Comparison of ENCODE assay signal across 19 mouse cellular contexts in the genomic region with DNA sequence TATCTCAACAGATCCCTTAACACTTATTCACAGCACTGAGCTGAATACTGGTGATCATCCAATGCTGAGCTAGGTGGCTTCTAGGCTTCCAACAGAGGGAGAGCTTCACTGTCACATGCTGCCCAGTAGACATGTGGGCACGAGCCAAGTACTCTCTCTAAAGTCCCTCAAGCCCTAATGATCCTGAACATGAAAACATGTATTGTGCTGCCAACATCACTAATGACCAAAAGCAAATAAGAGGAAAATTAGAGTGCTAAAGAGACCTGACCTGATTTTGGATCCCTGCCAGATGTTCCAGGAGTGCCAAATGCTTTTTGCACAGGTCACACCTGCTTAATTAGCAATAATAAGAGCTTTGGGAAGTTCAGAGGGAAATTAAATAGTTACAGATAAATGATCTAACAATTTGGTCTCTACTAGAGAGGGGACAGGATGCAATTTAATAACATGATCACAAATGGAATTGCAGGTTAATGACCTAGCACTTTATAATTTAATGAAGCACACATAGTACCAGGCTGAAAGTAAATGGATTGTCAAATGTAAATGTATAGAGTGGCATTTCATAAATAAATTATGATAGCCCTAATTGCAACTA.
A peak's percentile ranks its signal among the peaks of the same experiment; 100 is the strongest.
DNase-seq lines count a peak whose midpoint lies in the region; ATAC-seq and TF ChIP-seq lines count a peak whose summit lies in the region.
"Had no signal": no experiment of that assay in that cellular context is flagged by ENCODE, and none has a peak within 500 bp of the region (broad histone marks: within the 10 kb centered on the region; RNA-seq: fewer than 3 reads in every experiment).

No protein-coding gene starts in this region.

- no peak overlapping the region for H3K9ac ChIP-seq in forebrain, embryonic 12.5 days
- no peak overlapping the region for H3K9ac ChIP-seq in limb, embryonic 13.5 days
- H3K9ac ChIP-seq: heart, embryonic 15.5 days; hindbrain, embryonic 15.5 days; midbrain, embryonic 15.5 days had no signal

- H3K4me3 ChIP-seq in kidney, adult 2 months (ENCODE audit: insufficient read depth, low read depth, low read length): no peak overlapping the region
- no peak overlapping the region for H3K4me3 ChIP-seq in forebrain, embryonic 12.5 days (replicated peaks)
- no peak overlapping the region for H3K4me3 ChIP-seq in limb, embryonic 13.5 days
- H3K4me3 ChIP-seq: heart, embryonic 15.5 days; hindbrain, embryonic 15.5 days; left cerebral cortex, adult 2 months; midbrain, embryonic 15.5 days had no signal

- no peak for TF ChIP-seq CTCF in kidney, adult 2 months (conservative IDR thresholded peaks at IDR 0.05; ENCODE audit: insufficient read depth, insufficient read length, low read depth, low read length)

- ATAC-seq in forebrain, embryonic 12.5 days (ENCODE audit: low FRiP score): peak; percentile 70; the same call in 1 of the 2 replicates
- ATAC-seq in limb, embryonic 13.5 days (ENCODE audit: low FRiP score, low read depth): peak; percentile 28; the same call in 1 of the 2 replicates
- ATAC-seq: midbrain, embryonic 15.5 days had no signal

- no peaks in the 10 kb centered on the region for H3K4me1 ChIP-seq in kidney, adult 2 months (ENCODE audit: control insufficient read depth, insufficient read depth, low read length)
- H3K4me1 ChIP-seq in forebrain, embryonic 12.5 days: no peaks in the 10 kb centered on the region
- H3K4me1 ChIP-seq in limb, embryonic 13.5 days: 0 out of 2 replicates have a peak, but pooled peaks cover 4% of the 10 kb centered on the region
- H3K4me1 ChIP-seq: heart, embryonic 15.5 days; hindbrain, embryonic 15.5 days; midbrain, embryonic 15.5 days had no signal

- no peaks in the 10 kb centered on the region for H3K9me3 ChIP-seq in forebrain, embryonic 12.5 days
- peaks cover 6% of the 10 kb centered on the region; the same call in 1 of the 2 replicates for H3K9me3 ChIP-seq in limb, embryonic 13.5 days
- H3K9me3 ChIP-seq: heart, embryonic 15.5 days; hindbrain, embryonic 15.5 days; midbrain, embryonic 15.5 days had no signal

- H3K27me3 ChIP-seq in kidney, adult 2 months (replicated peaks; ENCODE audit: control insufficient read depth, insufficient read depth, low read length): no peaks in the 10 kb centered on the region
- 0 out of 2 replicates have a peak, but pooled peaks cover 5% of the 10 kb centered on the region for H3K27me3 ChIP-seq in forebrain, embryonic 12.5 days
- H3K27me3 ChIP-seq in limb, embryonic 13.5 days: no peaks in the 10 kb centered on the region
- H3K27me3 ChIP-seq: heart, embryonic 15.5 days; hindbrain, embryonic 15.5 days; midbrain, embryonic 15.5 days had no signal

- whole genome bisulfite sequencing in kidney, adult 2 months: 30% methylated on average over 1 of the region's 1 CpGs
- WGBS in forebrain, embryonic 12.5 days: 23% methylated on average over 1 of the region's 1 CpGs
- WGBS in limb, embryonic 13.5 days: 27% methylated on average over 1 of the region's 1 CpGs

- no peak overlapping the region for H3K4me2 ChIP-seq in forebrain, embryonic 12.5 days
- no peak overlapping the region for H3K4me2 ChIP-seq in limb, embryonic 13.5 days (replicated peaks)
- H3K4me2 ChIP-seq: heart, embryonic 15.5 days; hindbrain, embryonic 15.5 days; midbrain, embryonic 15.5 days had no signal

- TF ChIP-seq POLR2A in kidney, adult 2 months (IDR thresholded peaks at IDR 0.05; ENCODE audit: low read depth, low read length): no peak

- H3K36me3 ChIP-seq in kidney, adult 2 months (ENCODE audit: control insufficient read depth, insufficient read depth, low read length): no peaks in the 10 kb centered on the region
- H3K36me3 ChIP-seq in forebrain, embryonic 12.5 days (replicated peaks): no peaks in the 10 kb centered on the region
- no peaks in the 10 kb centered on the region for H3K36me3 ChIP-seq in limb, embryonic 13.5 days
- H3K36me3 ChIP-seq: heart, embryonic 15.5 days; hindbrain, embryonic 15.5 days; midbrain, embryonic 15.5 days had no signal

- DNase-seq in kidney, adult 2 months: peak; percentile 3
- no peak for DNase-seq in kidney, postnatal 4 days
- DNase-seq in MN1 (ENCODE audit: low spot score): peak; percentile 6
- no peak for DNase-seq in adrenal gland, postnatal 10 days
- no peak for DNase-seq in spleen, postnatal 4 days (ENCODE audit: low spot score in 2 of 2)
- DNase-seq: adrenal gland, adult 2 months; cerebellum, adult 8-10 months; embryo, embryonic 11 days; kidney, adult 18-20 months; liver; lung, adult 18-20 months; lung, postnatal 36 days; right cerebral cortex, postnatal 14 days had no signal

- H3K27ac ChIP-seq in kidney, adult 2 months (ENCODE audit: insufficient read depth, low read depth, low read length): no peak overlapping the region
- H3K27ac ChIP-seq in forebrain, embryonic 12.5 days: no peak overlapping the region
- H3K27ac ChIP-seq in limb, embryonic 13.5 days: no peak overlapping the region
- H3K27ac ChIP-seq: heart, embryonic 15.5 days; hindbrain, embryonic 15.5 days; left cerebral cortex, adult 2 months; midbrain, embryonic 15.5 days had no signal

Comparison
In these comparisons a context has a peak if more than half of its experiments do, and no peak if none do; other contexts are left out.
1. DNase-seq: peak in kidney, adult 2 months (single experiment) and MN1 (single experiment); none in kidney, postnatal 4 days (0 of 2), adrenal gland, postnatal 10 days (single experiment) and spleen, postnatal 4 days (0 of 2).